Mouse (Mus musculus): ENCODE results near the gene Sorbs2.
A peak's percentile ranks its signal among the peaks of the same experiment; 100 is the strongest.

The Sorbs2 gene

DNA sequence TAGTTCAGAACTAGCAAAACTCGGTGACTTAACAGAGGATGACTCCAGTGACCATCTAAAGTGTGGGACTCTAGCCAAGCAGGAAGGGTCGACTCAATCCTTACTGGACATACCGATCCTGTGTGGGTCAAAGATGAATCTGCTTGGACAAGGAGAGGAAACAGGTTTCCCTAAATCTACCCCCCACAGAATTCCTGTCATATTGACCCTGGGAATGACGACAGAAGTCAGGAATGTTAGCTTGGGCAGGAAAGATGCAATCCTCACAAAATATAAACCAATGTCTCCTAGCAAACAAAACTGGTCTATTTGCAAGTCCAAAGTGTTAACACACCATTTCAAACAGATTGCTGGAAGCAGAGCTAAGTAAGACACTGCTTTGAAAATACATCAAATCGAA lies 118.8 kb downstream of the Sorbs2 start:
- DNase-seq: no peak

DNA sequence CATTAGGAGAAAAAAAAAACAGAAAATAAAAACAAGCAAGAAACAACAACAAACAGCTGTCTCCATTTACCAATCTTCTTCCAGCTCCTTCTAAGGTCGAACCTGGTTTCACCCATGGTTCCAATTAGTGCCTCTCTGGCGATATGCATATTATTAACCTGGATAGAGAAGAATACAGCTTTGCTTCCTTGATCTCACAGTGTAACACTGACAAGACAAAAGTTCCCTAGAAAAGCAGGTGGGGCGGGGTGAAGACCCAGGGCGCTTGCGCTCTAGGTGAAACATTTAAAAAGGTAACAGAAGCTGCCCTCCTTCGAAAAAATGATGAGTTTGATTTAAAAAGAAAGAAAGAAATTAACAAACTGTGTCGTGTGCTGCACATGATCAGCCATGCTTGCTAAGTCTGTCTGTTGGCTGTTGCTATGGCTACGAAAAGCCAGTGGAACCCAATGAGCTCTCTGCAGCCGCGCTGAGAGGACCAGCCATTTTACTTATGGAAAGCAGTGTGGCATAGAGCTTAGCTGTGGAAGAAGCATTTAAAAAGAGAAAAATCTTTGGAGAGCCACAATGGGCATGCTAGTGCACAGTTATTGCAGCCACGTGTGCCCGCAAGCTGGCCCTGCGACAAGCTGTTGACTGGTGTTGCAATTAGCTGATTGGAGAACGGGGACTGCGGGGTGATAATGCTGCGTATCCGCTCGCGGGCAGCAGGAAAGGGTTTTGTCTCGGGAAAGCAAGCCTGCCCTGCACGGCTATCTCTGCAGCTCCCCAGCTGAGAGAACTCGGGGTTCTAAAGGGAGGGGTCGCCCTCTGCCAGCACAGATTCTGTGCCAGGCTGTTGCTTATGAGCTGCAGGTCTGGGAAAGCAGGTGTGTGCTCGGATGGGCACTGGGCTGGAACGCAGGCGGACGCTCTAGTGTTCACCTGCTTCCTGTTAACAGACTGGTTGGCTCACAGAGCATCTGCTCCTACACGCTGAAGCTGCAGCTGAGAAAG lies 120.0 kb downstream of the Sorbs2 start:
- peak; percentile 78 to 84 for DNase-seq

DNA sequence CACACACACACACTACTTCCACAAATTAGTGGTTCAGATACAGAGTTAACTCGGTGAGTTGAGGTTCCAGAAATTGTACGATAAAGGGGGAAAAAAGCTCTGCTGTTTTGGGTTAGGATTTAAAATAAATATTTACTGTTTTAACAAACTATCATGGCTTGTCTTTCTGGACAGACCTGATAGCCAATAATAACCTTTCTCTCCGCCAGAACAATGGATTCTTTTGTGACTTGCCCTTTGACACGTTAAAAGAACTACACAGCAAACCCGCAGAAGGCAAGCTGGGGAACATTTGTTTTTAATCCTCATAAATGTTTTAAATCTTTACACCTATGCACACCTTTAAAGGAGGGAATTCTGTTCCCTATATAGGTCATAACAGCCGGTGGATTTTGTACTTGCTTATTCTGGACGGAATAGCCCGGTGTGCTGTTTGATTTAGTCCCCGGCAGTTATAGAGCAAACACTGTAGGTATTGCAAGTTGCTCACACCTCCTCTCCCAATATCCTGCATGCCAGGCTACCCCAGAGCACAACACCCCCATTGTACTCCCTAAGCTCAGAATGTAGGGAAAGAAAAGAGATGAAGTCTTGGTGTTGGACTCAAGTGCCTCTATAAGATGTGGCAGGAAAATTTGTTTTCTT lies 121.0 kb downstream of the Sorbs2 start:
- DNase-seq: peak; percentile 25 to 27

DNA sequence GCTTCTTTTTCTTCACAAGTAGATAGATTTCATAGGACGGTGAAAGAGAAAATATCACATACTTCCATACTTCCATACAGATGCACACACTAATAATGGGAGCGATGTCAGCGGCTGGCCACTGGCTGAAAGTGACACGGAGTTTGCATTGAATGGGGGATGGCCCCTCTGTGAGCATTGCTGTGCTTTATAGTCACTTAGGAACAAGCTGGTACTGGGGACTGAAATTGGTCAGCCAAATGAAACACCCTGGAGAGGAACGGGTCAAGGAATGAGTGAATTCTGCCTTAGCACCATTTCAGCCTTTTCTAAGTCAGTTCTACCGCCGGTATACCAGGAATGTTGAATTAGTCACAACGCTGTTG lies 121.5 kb downstream of the Sorbs2 start:
- peak in 1 of 2 experiments; percentile 25 for DNase-seq

DNA sequence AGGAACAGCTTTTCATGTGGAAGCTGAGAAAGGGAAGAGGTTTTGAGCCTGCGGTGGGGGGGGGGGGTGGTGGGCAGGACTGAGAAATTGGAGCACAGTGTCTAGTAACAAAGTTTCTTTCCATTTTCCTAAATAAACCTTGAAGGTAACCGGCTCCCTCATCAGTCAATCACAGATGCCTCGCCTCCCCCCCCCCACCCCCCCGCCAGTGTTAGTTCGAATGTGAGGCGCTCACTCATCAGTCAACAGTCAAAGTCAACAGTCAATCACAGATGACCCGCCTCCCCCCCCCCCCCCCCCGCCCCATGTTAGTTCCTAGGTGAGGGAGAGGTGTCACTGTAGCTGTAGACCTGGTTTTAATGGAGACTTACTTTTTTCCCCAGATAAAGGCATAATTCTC lies 123.4 kb downstream of the Sorbs2 start:
- DNase-seq: no peak

DNA sequence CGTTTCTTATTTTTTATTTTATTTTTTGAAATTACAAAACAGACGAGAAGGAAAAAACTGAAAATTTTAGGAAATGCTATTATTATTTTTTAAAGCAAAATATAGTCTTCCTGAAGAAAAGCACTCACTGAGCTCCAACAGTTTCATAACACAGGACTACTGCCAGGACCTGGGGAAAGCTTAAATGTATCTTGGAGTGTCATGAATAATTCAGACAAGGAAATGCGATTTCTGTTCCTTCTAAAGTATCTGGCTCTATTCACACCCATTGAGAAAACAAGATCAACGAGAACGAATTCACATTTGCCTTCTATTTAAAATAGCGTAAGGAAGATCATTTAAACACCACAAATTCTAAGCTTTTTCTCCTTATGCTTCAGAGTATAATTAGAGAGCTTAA lies 127.6 kb downstream of the Sorbs2 start:
- DNase-seq: no peak

DNA sequence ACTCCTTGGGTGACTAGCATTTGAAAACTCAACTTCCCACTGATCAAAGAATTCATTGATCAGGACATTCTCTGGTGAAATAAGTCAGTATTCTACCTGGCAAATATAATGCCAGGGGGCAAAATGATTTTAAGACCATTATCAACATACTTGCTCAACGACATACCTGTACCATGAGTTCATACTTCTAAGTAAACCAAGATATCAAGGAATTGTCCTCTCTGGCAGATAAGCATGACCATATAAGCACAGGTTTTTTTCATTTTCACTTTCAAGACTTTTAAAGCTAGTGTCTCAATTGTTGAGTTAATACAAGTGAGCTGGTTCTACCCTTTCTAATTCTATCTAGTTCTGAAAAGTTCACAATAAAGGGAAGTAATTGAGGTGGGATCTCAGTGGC lies 130.2 kb downstream of the Sorbs2 start:
- no peak for DNase-seq

DNA sequence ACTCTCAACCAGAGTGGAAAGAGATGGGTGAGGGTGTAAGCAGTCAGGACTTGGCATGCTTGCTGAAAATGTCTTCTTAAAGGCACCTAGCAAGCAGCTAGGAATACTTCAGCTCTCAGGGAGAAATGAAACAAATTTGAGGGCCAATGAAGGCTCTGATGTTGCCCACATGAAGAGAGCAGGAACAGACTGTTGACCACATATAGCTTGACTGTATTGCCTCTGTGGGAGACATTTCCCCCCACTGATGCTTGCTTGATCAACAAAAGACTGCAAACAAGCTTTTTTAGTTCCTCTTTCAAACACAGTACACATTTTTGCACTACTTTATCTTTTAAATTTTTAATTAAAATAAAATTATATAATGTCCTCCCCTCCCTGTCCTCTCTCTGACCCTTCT lies 131.9 kb downstream of the Sorbs2 start:
- no peak for DNase-seq

DNA sequence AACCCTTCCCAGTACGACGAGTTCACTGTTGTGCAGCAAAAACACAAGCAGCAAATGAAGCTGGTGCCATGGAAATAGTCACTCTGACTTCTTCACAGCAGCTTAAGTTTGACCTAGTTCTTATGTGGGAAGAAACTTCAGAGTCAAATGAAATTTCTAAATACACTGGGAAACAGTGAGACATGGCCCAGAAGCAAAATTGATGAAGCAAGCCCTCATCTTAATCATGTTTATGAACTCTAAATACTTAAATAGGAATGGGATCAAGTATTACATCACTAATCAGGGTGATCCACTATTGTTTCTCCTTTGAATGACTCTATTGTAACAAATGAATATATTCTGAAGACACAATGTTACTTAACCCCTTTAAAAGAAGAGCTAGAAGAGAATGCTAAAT lies 137.1 kb downstream of the Sorbs2 start:
- no peak for DNase-seq

DNA sequence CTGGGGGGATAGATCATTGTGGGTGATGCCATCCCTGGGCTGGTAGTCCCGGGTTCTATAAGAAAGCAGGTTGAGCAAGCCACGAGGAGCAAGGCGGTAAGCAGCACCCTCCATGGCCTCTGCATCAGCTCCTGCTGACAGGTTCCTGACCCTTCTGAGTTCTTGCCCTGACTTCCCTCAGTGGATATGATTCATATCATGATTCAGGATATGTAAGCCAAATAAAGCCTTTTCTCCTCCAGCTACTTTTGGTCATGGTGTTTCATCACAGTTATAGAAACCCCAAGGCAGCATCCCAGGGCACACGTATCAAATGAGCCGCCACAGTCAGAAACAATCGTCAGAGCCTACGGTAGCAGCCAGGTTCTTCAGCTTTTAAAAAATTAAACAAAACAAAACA lies 141.5 kb downstream of the Sorbs2 start:
- DNase-seq: no peak

DNA sequence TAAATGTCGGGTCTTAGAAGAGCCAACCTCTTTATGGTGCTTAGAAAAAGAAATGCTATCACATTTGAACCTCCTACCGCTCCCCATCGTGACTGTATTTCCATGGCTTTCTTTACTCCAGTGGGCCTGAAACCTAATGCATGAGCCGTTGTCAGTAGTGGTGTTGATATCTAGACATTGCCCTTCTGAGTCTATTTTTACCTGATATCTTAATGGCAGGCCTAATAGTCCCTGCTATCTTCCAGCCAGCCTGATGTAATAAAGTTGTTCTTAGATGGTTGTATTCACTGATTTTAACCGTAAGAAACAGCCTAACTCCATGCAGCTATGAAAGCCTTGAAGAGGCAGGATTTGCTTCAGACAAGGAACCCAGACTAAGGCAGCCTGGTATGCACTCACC lies 142.4 kb downstream of the Sorbs2 start:
- no peak for DNase-seq

DNA sequence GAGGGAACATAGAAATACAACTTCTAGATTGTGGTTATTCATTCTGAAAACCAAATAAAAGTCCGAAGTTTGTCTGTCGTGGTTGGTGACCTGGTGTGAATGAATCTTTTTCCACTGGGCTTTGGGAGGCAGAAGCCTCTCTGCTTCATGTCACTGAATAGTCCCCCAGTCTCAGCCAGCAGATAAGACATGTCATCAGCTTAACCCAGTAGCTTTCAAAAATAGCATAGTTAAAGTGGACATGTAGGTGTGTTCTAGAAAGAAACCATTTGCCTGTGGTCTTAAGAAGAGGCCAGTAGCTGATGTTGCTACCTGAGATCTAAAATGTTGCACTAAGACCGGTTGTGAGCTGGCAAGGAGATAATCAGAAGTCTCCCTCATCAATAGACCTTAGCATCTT lies 150.4 kb downstream of the Sorbs2 start:
- no peak for DNase-seq

DNA sequence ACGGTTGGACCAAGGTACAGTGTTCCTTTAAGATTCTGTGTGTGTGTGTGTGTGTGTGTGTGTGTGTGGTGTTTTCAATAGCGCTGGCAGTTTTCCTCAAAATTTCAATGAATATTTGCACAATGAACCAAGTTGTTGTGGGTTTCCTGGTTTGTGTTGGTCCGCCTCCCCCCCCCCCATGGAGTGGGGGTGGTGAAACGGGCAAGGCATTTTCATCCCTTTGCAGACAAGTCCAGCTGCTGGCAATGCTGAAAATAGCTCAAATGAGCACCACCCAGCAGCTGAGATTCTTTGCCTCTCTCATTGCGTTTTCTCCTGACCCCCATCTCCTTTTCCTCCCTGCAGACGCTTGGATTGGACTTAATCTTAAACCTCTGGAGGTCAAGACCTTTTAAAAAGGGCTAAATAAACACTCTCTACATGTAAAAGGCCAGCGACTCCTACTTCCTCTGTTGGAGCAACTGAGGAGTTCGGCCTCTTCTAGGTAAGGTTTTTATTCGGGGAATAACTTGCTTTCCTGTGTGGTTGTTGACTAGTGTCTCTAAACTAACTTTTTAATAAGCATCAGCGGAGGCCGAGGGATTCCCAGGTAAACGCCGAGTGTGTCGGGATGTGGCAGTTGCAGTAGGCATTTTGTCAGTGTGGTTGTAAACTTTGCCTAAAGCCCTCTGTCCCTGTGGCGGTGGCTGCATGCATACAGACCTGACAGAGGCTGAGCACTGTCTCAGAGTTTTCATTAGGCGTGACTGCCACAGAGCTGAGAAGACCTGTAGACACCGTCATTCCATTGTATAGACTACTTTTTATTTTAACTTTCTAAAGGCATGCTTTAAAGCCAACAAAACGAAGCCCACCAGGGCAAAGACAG lies 151.1 kb downstream of the Sorbs2 start:
- DNase-seq: no peak

DNA sequence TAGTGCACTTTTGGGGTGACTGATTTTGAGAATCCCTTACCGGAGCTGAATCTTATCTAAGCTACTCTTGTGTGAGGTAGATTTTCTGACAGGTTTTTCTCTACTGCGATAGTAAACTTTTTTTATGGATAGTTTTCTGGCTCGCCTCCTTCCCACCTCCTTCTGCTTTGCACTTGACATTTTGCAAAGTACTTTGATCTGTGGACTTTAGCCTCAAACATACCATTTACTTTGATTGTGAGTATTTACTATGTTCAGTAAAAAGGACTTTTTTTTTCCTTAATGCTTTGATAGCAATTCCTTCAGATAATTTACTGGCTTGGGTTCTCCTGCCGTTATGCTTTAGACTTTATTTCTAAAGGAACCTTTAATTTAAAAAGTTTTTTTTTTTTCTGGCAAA lies 151.9 kb downstream of the Sorbs2 start:
- no peak for DNase-seq

DNA sequence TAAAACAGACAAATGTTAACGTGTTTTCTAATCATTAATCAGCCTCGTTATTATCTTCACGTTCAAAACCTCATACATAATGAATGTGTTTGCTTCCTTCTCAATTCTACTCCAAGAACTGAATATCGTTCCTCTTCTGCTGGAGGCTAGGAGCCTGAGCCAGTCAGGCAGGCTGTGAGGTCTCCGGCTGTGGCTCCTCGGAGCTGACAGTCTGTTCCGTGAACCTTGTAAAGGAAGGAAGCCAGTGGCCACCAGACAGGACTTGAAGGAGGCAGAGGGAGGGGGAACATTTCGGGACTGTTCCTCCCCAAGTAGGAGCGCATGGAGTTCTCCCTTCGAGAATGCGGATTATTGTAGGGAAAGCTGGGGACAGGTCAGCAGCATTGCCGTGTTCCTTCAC lies 153.0 kb downstream of the Sorbs2 start:
- DNase-seq: peak in 1 of 2 experiments; percentile 14

DNA sequence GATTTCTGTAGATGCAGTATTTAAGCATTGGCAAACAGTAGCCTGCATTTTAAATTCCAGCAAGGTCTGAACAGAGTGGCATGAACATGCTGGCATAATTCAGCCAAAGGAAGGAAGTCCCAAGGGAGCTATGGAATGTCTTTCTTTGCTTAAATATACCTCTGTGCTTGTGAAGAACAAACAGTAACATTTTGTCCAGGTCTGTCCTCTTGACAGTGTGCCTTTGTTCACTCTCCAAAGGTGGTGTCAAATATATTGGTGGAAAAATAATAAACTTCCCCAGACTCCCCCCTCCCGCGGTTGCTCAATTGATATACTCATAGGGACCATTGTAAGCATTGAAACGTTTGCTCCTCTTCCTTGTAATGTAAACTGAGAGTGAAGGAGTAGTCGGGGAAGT lies 154.0 kb downstream of the Sorbs2 start:
- DNase-seq: no peak

DNA sequence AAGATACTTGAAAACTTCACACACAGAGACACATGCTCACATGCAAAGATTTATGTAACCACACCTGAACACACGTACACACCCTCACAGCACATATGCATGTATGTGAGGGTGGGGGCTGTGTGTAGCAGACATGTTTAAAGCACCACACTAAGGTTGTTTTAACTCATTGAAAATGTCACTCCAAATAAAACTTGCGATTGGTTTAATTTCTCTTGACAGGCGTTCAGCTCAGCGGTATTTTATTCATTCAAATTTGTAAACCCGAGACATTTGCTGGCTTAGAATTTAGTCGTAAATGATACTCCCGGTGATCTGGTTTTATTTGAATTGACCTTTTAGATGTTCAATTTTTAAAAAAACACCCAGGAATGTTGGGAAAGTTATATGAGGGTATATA lies 158.6 kb downstream of the Sorbs2 start:
- DNase-seq: no peak

DNA sequence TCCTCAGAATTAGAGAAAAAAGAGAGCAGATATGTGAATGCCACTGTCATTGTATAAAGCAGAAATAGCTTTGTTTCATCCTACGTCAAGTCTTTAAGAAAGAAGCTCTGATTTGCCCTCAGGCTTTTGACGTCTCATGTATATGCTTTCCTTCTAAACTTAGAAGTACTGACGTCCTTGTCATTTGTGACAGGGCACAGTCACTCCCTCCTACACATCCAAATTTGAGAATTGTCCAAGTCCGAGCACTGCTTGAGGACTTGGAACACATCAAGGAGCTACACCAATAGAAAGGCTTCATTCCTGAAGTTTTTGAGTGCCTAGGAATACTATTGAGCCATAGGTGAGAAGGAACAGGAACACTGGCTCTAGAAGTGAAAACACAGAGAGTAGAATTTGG lies 165.6 kb downstream of the Sorbs2 start:
- DNase-seq: no peak

DNA sequence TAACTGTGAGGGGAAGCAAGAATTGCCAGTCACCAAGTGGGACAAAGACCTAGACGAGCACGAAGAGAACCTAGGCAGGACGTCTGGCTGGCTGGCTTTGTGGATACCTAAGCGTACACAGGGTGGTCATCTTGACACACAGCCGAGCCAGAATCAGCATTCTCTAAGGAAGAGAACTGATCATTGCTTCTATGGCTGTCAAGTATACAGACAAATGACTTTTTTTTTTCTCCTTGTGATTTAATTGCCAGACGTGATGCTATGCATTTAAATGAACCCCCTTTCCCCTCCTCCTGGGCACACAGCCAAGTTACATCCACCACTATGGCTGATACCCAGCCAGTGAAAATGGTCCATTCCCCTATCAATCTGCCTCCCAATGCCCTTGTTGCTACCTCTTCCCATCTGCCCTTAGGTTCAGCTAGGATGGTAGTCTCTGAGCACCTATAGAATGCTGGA lies 168.3 kb downstream of the Sorbs2 start:
- DNase-seq: no peak

DNA sequence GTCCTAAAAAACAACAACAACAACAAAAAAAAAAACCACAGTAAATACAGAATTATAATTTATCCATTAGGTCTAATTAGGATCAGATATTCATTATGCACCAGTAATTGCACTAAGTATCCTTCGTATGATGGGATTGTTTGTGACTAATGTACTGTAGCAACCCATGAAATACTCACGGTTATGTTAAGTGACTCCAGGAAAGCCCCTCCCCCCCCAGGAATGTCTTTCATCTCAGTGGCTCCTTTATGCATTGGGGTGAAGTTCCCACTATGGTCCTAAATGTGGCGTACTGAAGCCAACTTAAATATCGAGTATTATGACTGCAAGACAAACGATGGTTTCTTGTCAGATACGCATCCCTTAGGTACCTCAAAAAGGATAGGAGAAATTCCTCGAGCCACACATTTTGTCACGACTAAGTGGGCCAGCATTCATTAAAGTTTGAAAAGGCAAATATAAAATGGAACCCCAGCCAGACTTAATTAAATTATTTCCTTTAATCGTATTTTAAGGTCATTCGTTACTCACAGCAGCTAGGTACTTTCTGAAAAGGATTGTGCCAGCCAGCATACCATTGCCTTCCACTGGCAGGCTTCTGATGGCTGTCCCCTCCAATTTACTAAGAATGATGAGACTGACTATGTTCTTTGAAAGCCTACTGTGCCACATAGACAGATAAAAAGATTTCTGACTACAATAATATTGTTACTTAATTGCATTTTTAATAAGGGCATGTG lies 169.7 kb downstream of the Sorbs2 start:
- DNase-seq: no peak

DNA sequence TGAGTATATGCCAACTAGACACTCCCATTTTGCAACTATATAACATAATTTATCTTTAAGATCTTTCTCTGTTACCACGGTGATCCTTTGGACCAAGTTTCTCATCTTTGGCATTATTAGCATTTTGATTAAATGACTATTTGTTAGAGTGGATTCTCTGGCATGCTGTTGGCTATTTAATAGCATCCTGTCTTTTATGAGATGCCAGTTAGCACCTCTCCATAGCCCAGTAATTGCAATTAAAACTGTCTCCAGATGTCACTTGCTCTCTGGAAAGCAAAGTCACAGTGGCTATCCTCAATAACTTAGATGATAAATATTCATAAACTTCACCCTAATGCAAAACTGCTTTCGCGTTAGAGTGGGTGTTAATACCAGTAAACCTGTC lies 170.3 kb downstream of the Sorbs2 start:
- no peak for DNase-seq

DNA sequence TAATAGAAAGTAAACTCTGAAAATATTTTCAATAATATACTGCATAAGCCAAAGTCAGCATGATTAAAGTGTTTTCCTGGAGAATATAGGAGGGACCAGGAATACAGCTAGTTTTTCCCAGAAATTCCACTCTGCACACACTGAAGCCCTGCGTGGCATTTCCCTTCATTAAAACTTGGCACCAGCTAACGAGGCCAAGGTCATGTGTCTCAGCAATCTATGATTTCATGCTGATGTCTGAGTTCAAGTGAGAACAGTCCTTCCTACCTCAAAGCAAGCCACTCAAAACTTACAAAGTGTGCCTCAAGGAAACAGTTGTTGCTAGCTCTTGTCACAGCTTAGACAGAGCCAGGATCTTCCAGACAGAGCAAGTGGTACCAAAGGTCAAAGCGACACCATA lies 173.6 kb downstream of the Sorbs2 start:
- no peak for DNase-seq
